8 mouse cellular contexts compared by ENCODE assay signal in genomic region chr7:132638446-132639087, GRCm38 (mm10). TPM values are rescaled to one million over a fixed set of nuclear protein-coding genes. Genes with fewer than 3 reads are reported as not detected.
A peak's percentile ranks its signal among the peaks of the same experiment; 100 is the strongest.
DNase-seq lines count a peak whose midpoint lies in the region; ATAC-seq and TF ChIP-seq lines count a peak whose summit lies in the region.

No protein-coding gene starts in this region.

- WGBS in forebrain, embryonic 12.5 days: 59% methylated on average over 12 of the region's 12 CpGs
- WGBS in intestine, postnatal 0 days: 60% methylated on average over 12 of the region's 12 CpGs
- 55% methylated on average over 12 of the region's 12 CpGs for WGBS in lung, adult 2 months

- no peak overlapping the region for H3K4me3 ChIP-seq in forebrain, embryonic 12.5 days (replicated peaks)
- H3K4me3 ChIP-seq in intestine, postnatal 0 days (ENCODE audit: low read depth, low read length): no peak overlapping the region
- no peak overlapping the region for H3K4me3 ChIP-seq in lung, adult 2 months (replicated peaks; ENCODE audit: extremely low read depth, low read depth, low read length)

- H3K9ac ChIP-seq in forebrain, embryonic 12.5 days: no peak overlapping the region
- H3K9ac ChIP-seq in intestine, postnatal 0 days (ENCODE audit: low read depth, low read length): no peak overlapping the region

- H3K36me3 ChIP-seq in forebrain, embryonic 12.5 days (replicated peaks): no peaks in the 10 kb centered on the region
- H3K36me3 ChIP-seq in intestine, postnatal 0 days (ENCODE audit: control insufficient read depth, insufficient read depth): peaks cover 11% of the 10 kb centered on the region; the same call in 1 of the 2 replicates

- H3K27ac ChIP-seq in forebrain, embryonic 12.5 days: no peak overlapping the region
- H3K27ac ChIP-seq in intestine, postnatal 0 days (ENCODE audit: low read depth, low read length): no peak overlapping the region

- peaks cover 9% of the 10 kb centered on the region; the same call in 1 of the 2 replicates for H3K27me3 ChIP-seq in forebrain, embryonic 12.5 days
- H3K27me3 ChIP-seq in intestine, postnatal 0 days (replicated peaks; ENCODE audit: control insufficient read depth, insufficient read depth, low read length): no peaks in the 10 kb centered on the region

- no peaks in the 10 kb centered on the region for H3K9me3 ChIP-seq in forebrain, embryonic 12.5 days
- no peaks in the 10 kb centered on the region for H3K9me3 ChIP-seq in intestine, postnatal 0 days (ENCODE audit: control insufficient read depth)

- DNase-seq in urinary bladder, postnatal 25 days (ENCODE audit: low spot score): peak; percentile 23
- no peak for DNase-seq in urinary bladder, postnatal 36 days (ENCODE audit: low spot score in 2 of 2)
- peak; percentile 19 for DNase-seq in c-Kit-negative CD71-positive TER-119-positive erythroid progenitor cells, embryonic 14.5 days (ENCODE audit: low read depth, low spot score)
- peak; percentile 17 for DNase-seq in lung, adult 2 months
- peak; percentile 85 for DNase-seq in retina, embryonic 14.5 days (ENCODE audit: low spot score)
- DNase-seq in ovary, postnatal 36 days (ENCODE audit: low spot score): no peak

- peaks cover 14% of the 10 kb centered on the region for H3K4me1 ChIP-seq in forebrain, embryonic 12.5 days
- H3K4me1 ChIP-seq in intestine, postnatal 0 days (replicated peaks; ENCODE audit: control insufficient read depth, insufficient read depth, low read length): 0 out of 2 replicates have a peak, but pooled peaks cover 3% of the 10 kb centered on the region
- H3K4me1 ChIP-seq in lung, adult 2 months (ENCODE audit: control insufficient read depth, insufficient read depth, low read length): no peaks in the 10 kb centered on the region; the same call in 1 of the 2 replicates

- no peak overlapping the region for H3K4me2 ChIP-seq in forebrain, embryonic 12.5 days
- H3K4me2 ChIP-seq in intestine, postnatal 0 days (replicated peaks; ENCODE audit: low read depth): no peak overlapping the region

- peak; percentile 95 for TF ChIP-seq CTCF in intestine, postnatal 0 days (IDR thresholded peaks at IDR 0.05; ENCODE audit: low read depth)
- peak; percentile 77 for TF ChIP-seq CTCF in lung, adult 2 months (IDR thresholded peaks at IDR 0.05; ENCODE audit: insufficient read depth, low read length)

- no peak for TF ChIP-seq POLR2A in lung, adult 2 months (IDR thresholded peaks at IDR 0.05; ENCODE audit: borderline replicate concordance, extremely low read depth, low read depth, low read length)

- peak; percentile 58 for ATAC-seq in forebrain, embryonic 12.5 days (ENCODE audit: low FRiP score)
- peak; percentile 63 for ATAC-seq in intestine, postnatal 0 days

RNA-seq across cellular contexts. Expression of gene Lhpp, which starts 28.1 kb away (rescaled TPM):
- polyA plus RNA-seq in forebrain, embryonic 12.5 days (2016; fragmentation: Nextera tagmentation; extraction: Ambion mirVana): 10.9 and 12.1 TPM in 2 replicates
- 52.0 and 54.5 TPM in 2 replicates for polyA plus RNA-seq in intestine, postnatal 0 days (2015; fragmentation: Nextera tagmentation; extraction: Ambion mirVana)
- polyA plus RNA-seq in lung, adult 2 months (2012; rRNA removed): 12.4 and 17.1 TPM in 2 replicates

RNA-seq across cellular contexts. Expression of gene Nkx1-2, which starts 39.1 kb away (rescaled TPM):
- 0.21 and 0.72 TPM in 2 replicates for polyA plus RNA-seq in forebrain, embryonic 12.5 days (2016; fragmentation: Nextera tagmentation; extraction: Ambion mirVana)
- polyA plus RNA-seq in intestine, postnatal 0 days (2015; fragmentation: Nextera tagmentation; extraction: Ambion mirVana): 0.57 and 0.61 TPM in 2 replicates
- not detected in 2 replicates for polyA plus RNA-seq in lung, adult 2 months (2012; rRNA removed)

Comparison
In these comparisons a context has a peak if more than half of its experiments do, and no peak if none do; other contexts are left out.
1. DNase-seq: peak in urinary bladder, postnatal 25 days (single experiment), c-Kit-negative CD71-positive TER-119-positive erythroid progenitor cells, embryonic 14.5 days (single experiment), lung, adult 2 months (single experiment) and retina, embryonic 14.5 days (single experiment); none in urinary bladder, postnatal 36 days (0 of 2) and ovary, postnatal 36 days (single experiment).